Comparison of ENCODE assay signal across 27 mouse cellular contexts in genomic region chr7:110539266-110539665, GRCm38 (mm10).
DNase-seq lines count a peak whose midpoint lies in the region; ATAC-seq and TF ChIP-seq lines count a peak whose summit lies in the region.
"Had no signal": no experiment of that assay in that cellular context is flagged by ENCODE, and none has a peak within 500 bp of the region (broad histone marks: within the 10 kb centered on the region; RNA-seq: fewer than 3 reads in every experiment).

No protein-coding gene starts in this region.

- H3K9me3 ChIP-seq in lung, postnatal 0 days (ENCODE audit: low read length): no peaks in the 10 kb centered on the region
- H3K9me3 ChIP-seq in ES-E14 (ENCODE audit: control insufficient read depth, insufficient read depth, low read depth, low read length): no peaks in the 10 kb centered on the region
- H3K9me3 ChIP-seq: embryonic facial prominence, embryonic 13.5 days; forebrain, embryonic 10.5 days; heart, embryonic 10.5 days; hindbrain, embryonic 12.5 days had no signal

- no peaks in the 10 kb centered on the region for H3K27me3 ChIP-seq in lung, postnatal 0 days (replicated peaks; ENCODE audit: insufficient read depth, low read length)
- H3K27me3 ChIP-seq: embryonic facial prominence, embryonic 13.5 days; hindbrain, embryonic 12.5 days; Patski had no signal

- in situ Hi-C loops in ES-E14 (cut with MboI; ENCODE audit: low sequenced_read_pairs in 2 of 2, unreplicated experiment in 2 of 2): no loop called here

- TF ChIP-seq EP300 in lung, postnatal 0 days (IDR thresholded peaks at IDR 0.05): no peak

- no peak overlapping the region for H3K9ac ChIP-seq in lung, postnatal 0 days (replicated peaks; ENCODE audit: low read depth)
- no peak overlapping the region for H3K9ac ChIP-seq in ES-E14 (ENCODE audit: insufficient read depth, low read depth, low read length, poor library complexity, severe bottlenecking)
- H3K9ac ChIP-seq: embryonic facial prominence, embryonic 13.5 days; hindbrain, embryonic 12.5 days had no signal

- DNase-seq in adrenal gland, postnatal 10 days: peak; percentile 11
- DNase-seq in adrenal gland, adult 2 months: no peak
- peak; percentile 45 for DNase-seq in lung, postnatal 0 days (ENCODE audit: low spot score)
- no peak for DNase-seq in lung, postnatal 4 days
- no peak for DNase-seq in ES-E14 (ENCODE audit: low read depth, low spot score)
- DNase-seq: adrenal gland, adult 8-10 months; B cell, adult 2 months; cerebellum, adult 11 months; cerebellum, adult 8-10 months; cerebellum, postnatal 14 days; gastrocnemius, postnatal 10 days; heart, adult 18-20 months; heart, postnatal 10 days; heart, postnatal 4 days had no signal

- H3K4me2 ChIP-seq in lung, postnatal 0 days (replicated peaks; ENCODE audit: low read depth, low read length): no peak overlapping the region
- H3K4me2 ChIP-seq: embryonic facial prominence, embryonic 13.5 days; hindbrain, embryonic 12.5 days had no signal

- H3K27ac ChIP-seq in lung, postnatal 0 days (ENCODE audit: low read length): no peak overlapping the region
- H3K27ac ChIP-seq in ES-E14 (ENCODE audit: insufficient read depth, low read depth, low read length, poor library complexity, severe bottlenecking): no peak overlapping the region
- H3K27ac ChIP-seq in embryonic fibroblast, embryonic 13.5 days (ENCODE audit: insufficient read depth, low read length): peak overlapping the region; percentile 16; the same call in 1 of the 2 replicates
- H3K27ac ChIP-seq: embryonic facial prominence, embryonic 13.5 days; forebrain, embryonic 10.5 days; heart, embryonic 10.5 days; hindbrain, embryonic 12.5 days had no signal

- TF ChIP-seq POLR2A in embryonic fibroblast, embryonic 13.5 days (IDR thresholded peaks at IDR 0.05; ENCODE audit: low read depth, low read length): no peak

- no peaks in the 10 kb centered on the region for H3K36me3 ChIP-seq in lung, postnatal 0 days (ENCODE audit: insufficient read depth, low read length)
- H3K36me3 ChIP-seq in ES-E14 (ENCODE audit: control insufficient read depth, insufficient read depth, low read length, poor library complexity, severe bottlenecking): no peaks in the 10 kb centered on the region
- H3K36me3 ChIP-seq: forebrain, embryonic 10.5 days; heart, embryonic 10.5 days; hindbrain, embryonic 12.5 days had no signal

- H3K4me3 ChIP-seq in lung, postnatal 0 days (ENCODE audit: low read depth, low read length): no peak overlapping the region
- H3K4me3 ChIP-seq in ES-E14 (ENCODE audit: insufficient read depth in 1 of 2, low read depth in 1 of 2, low read length in 2 of 2, poor library complexity in 1 of 2, severe bottlenecking in 1 of 2): no peak overlapping the region
- H3K4me3 ChIP-seq in embryonic fibroblast, embryonic 13.5 days (ENCODE audit: insufficient read depth, low read length): no peak overlapping the region
- H3K4me3 ChIP-seq: embryonic facial prominence, embryonic 13.5 days; erythroblast, embryonic 14.5 days; forebrain, embryonic 10.5 days; heart, embryonic 10.5 days; hindbrain, embryonic 12.5 days had no signal

- WGBS in lung, postnatal 0 days: 70% methylated on average over 2 of the region's 2 CpGs

- no peak for TF ChIP-seq CTCF in lung, postnatal 0 days (IDR thresholded peaks at IDR 0.05)
- no peak for TF ChIP-seq CTCF in embryonic fibroblast, embryonic 13.5 days (IDR thresholded peaks at IDR 0.05; ENCODE audit: borderline replicate concordance, insufficient read depth, low read length)

- no peaks in the 10 kb centered on the region for H3K4me1 ChIP-seq in lung, postnatal 0 days (ENCODE audit: insufficient read depth, low read depth, low read length)
- peaks cover 0 to 2% of the 10 kb centered on the region in 2 experiments; a peak in 1 of 4 replicates for H3K4me1 ChIP-seq in ES-E14 (ENCODE audit: control insufficient read depth in 2 of 2, insufficient read depth in 2 of 2, low read length in 2 of 2, poor library complexity in 1 of 2)
- peaks cover 3% of the 10 kb centered on the region for H3K4me1 ChIP-seq in embryonic fibroblast, embryonic 13.5 days (ENCODE audit: control insufficient read depth, insufficient read depth, low read length)
- H3K4me1 ChIP-seq: embryonic facial prominence, embryonic 13.5 days; heart, embryonic 10.5 days; hindbrain, embryonic 12.5 days had no signal

- peak; percentile 26; the same call in 1 of the 2 replicates for ATAC-seq in lung, postnatal 0 days
- no peak for ATAC-seq in cerebellum, adult (ENCODE audit: insufficient number of reproducible peaks, low FRiP score, low TSS enrichment)
- ATAC-seq: activated CD4-positive, CD25-positive, alpha-beta regulatory T cell, adult 4 months; CD4-positive, CD25-positive, alpha-beta regulatory T cell, adult 4 months; forebrain, embryonic 14.5 days; hindbrain, embryonic 16.5 days; inflammation-experienced regulatory T-cells, adult 6 months; Patski had no signal

TF ChIP-seq in ES-E14, 5 proteins besides CTCF, POLR2A, EP300 and RAD21:
- TF ChIP-seq MAFK (IDR thresholded peaks at IDR 0.05; ENCODE audit: insufficient read depth, low read depth, low read length) (0 out of 2 replicates have a peak, but pooled peaks have one; percentile 10), ZC3H11A (IDR thresholded peaks at IDR 0.05; ENCODE audit: borderline replicate concordance, low read depth, low read length) (no peak), CHD2 (IDR thresholded peaks at IDR 0.05; ENCODE audit: low read depth, low read length) (no peak)

Comparison
In these comparisons a context has a peak if more than half of its experiments do, and no peak if none do; other contexts are left out.
1. DNase-seq: peak in adrenal gland, postnatal 10 days (single experiment) and lung, postnatal 0 days (single experiment); none in adrenal gland, adult 2 months (single experiment), lung, postnatal 4 days (0 of 2) and ES-E14 (single experiment).